Mouse (Mus musculus) gastrocnemius, postnatal 25 days (tissue): ENCODE measurements around the gene Gm21637. TPM values are rescaled to one million over a fixed set of nuclear protein-coding genes. Genes with fewer than 3 reads are reported as not detected.
"Not testable (repeated sequence)": the region's sequence is repeated elsewhere in the genome, so short reads cannot be mapped to it uniquely, and the experiment has no call there.

Source experiments
- DNase-seq: peaks from one replicate; pipeline ENCODE4 v3.0.0; 2022
- long read RNA-seq, 2 experiments: library from polyadenylated mRNA; stranded (forward); transcript quantifications; one replicate each; pipeline ENCODE4 v2.0.0; 2021
- total RNA-seq, 2 experiments: library from RNA; stranded (reverse); gene quantifications; 1 replicate in 1 of 2; 2 replicates in 1 of 2; pipeline ENCODE4 v1.2.3; 2021

Gm21637 gene
- total RNA-seq: not detected
- long read RNA-seq, experiment 1: 0 reads
- long read RNA-seq, experiment 2: 0 reads

- not testable (repeated sequence) for DNase-seq
Observed at GRCm38 (mm10) chrX:31961744-31962143, at the start of gene Gm21637. Gene Gm21637, plus strand, starts transcription at chrX:31962044.

Other genes starting within 250 kb of the Gm21637 start
- not detected for gene Btbd35f25, start 244.9 kb upstream of the Gm21637 start, total RNA-seq
- not detected for gene Btbd35f22, start 85.8 kb downstream of the Gm21637 start, total RNA-seq